Mouse (Mus musculus) limb, embryonic 12.5 days (tissue): ENCODE measurements around the gene Ccdc106. TPM values are rescaled to one million over a fixed set of nuclear protein-coding genes. Genes with fewer than 3 reads are reported as not detected.
A peak's percentile ranks its signal among the peaks of the same experiment; 100 is the strongest.
"Not testable (repeated sequence)": the region's sequence is repeated elsewhere in the genome, so short reads cannot be mapped to it uniquely, and the experiment has no call there.

Source experiments
- ATAC-seq: fragments of 200-750 bp; cut with Nextera tagmentation; 2 replicates; pipeline ENCODE4 v1.8.0; 2017; ENCODE audit warnings: low read depth, moderate TSS enrichment; ENCODE audit not compliant: insufficient number of reproducible peaks, insufficient read depth, low FRiP score, low TSS enrichment
- H3K27ac ChIP-seq: fragments of 300-500 bp; sonication (generic); 2 replicates; pipeline ENCODE4 v1.5.1; 2016; ENCODE audit warnings: mild to moderate bottlenecking, moderate library complexity
- H3K27me3 ChIP-seq: fragments of 300-500 bp; sonication (generic); 2 replicates; pipeline ENCODE4 v1.6.1; 2016; ENCODE audit warnings: mild to moderate bottlenecking, moderate library complexity
- H3K36me3 ChIP-seq: fragments of 300-500 bp; sonication (generic); 2 replicates; pipeline ENCODE4 v1.6.1; 2016; ENCODE audit warnings: mild to moderate bottlenecking, moderate library complexity
- H3K4me1 ChIP-seq: fragments of 300-500 bp; sonication (generic); replicated peaks from 2 replicates; pipeline ENCODE4 v1.6.1; 2016
- H3K4me2 ChIP-seq: fragments of 300-500 bp; sonication (generic); 2 replicates; pipeline ENCODE4 v1.6.1; 2016; ENCODE audit warnings: mild to moderate bottlenecking, moderate library complexity
- H3K4me3 ChIP-seq: fragments of 300-500 bp; sonication (generic); replicated peaks from 2 replicates; pipeline ENCODE4 v1.5.1; 2016; ENCODE audit warnings: mild to moderate bottlenecking
- H3K9ac ChIP-seq: fragments of 300-500 bp; sonication (generic); replicated peaks from 2 replicates; pipeline ENCODE4 v1.6.1; 2016; ENCODE audit warnings: mild to moderate bottlenecking, moderate library complexity
- H3K9me3 ChIP-seq: fragments of 300-500 bp; sonication (generic); 2 replicates; pipeline ENCODE4 v1.6.1; 2016; ENCODE audit warnings: mild to moderate bottlenecking, moderate library complexity
- WGBS: fragments of 180-500 bp; shearing (Covaris S2); methylation state at CpG from one replicate; pipeline ENCODE4 v1.1.7; 2016; 5-methylcytosine and 5-hydroxymethylcytosine counted together
- polyA plus RNA-seq: library from polyadenylated mRNA; unstranded; fragments of >200 nt; fragmentation: Nextera tagmentation; extraction: Ambion mirVana; gene quantifications from 2 replicates; pipeline ENCODE4 v1.2.1, GENCODE M21; 2016

The Ccdc106 gene
- polyA plus RNA-seq, 1 experiment from 2014 or later, result 27.5 TPM

DNA sequence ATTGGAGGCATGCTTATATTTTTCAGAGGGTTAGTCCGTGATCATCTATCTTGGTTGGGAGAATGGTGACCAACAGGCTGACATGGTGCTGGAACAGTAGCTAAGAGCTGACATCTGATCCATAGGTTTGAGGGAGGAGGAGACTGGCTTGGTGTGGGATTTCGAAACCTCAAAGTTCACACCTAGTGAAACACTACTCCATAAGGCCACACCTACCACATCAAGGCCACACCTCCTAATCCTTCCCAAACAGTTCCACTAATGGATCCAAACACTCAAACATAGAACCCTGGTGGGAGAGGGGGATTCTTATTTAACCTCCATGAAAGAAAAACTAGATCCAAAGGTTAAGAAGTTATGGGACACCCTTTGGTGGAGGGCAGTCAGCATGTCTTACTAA lies 3.4 kb upstream of the Ccdc106 start:
- H3K36me3 ChIP-seq, result peaks cover 26% of the 10 kb centered on the region
- peaks cover 21% of the 10 kb centered on the region for H3K4me1 ChIP-seq
- no peak for ATAC-seq
- H3K4me3 ChIP-seq, result no peak overlapping the region
- no peaks in the 10 kb centered on the region for H3K27me3 ChIP-seq
- H3K9me3 ChIP-seq, result no peaks in the 10 kb centered on the region
- no peak overlapping the region for H3K27ac ChIP-seq
- no peak overlapping the region for H3K4me2 ChIP-seq
- WGBS, result 97% methylated on average over 2 of the region's 2 CpGs
- H3K9ac ChIP-seq, result no peak overlapping the region

DNA sequence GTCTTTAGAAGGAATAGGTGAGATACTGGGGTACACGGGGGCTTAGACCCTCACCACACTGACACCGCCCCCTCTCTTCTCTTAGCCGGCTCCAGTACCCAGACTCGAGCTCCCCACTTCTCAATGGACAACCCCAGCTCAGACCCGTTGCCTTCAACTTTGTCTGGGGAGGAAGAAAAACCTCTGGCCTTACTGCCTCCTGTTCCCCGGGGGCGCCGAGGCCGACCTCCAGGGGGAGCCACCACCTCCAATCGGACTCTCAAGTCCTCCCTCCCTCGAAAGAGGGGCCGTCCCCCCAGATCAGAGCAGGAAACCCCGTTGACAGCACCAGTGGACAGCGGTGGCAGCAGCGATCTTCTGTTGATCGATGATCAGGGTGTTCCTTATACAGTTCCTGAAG lies 3.0 kb upstream of the Ccdc106 start:
- H3K9ac ChIP-seq, result no peak overlapping the region
- peaks cover 26% of the 10 kb centered on the region for H3K36me3 ChIP-seq
- H3K27me3 ChIP-seq, result no peaks in the 10 kb centered on the region
- 93% methylated on average over 16 of the region's 16 CpGs for WGBS
- H3K27ac ChIP-seq, result no peak overlapping the region
- no peak for ATAC-seq
- H3K9me3 ChIP-seq, result no peaks in the 10 kb centered on the region
- no peak overlapping the region for H3K4me3 ChIP-seq
- H3K4me1 ChIP-seq, result peaks cover 23% of the 10 kb centered on the region
- no peak overlapping the region for H3K4me2 ChIP-seq

DNA sequence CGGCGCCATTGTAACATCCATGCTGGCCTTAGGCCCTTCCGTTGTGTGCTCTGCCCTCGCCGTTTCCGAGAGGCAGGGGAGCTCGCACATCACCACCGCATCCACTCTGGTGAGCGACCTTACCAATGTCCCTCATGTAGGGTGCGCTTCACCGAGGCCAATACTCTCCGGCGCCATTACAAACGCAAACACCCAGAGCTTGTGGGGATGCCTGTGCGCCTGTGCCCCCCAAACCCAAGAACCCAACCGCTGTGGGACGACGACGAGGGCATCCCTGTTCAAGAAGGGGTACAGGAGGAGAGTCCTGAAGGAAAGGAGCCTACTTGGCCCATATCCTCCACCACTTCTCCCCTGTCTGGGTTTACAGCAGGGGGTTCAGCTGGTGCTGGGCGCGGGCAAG lies 2.4 kb upstream of the Ccdc106 start:
- Histone ChIP-seq H3K4me3 (no peak overlapping the region), H3K36me3 (peaks cover 26% of the 10 kb centered on the region), H3K4me2 (no peak overlapping the region), H3K27me3 (no peaks in the 10 kb centered on the region), H3K9ac (no peak overlapping the region), H3K4me1 (peaks cover 23% of the 10 kb centered on the region), H3K9me3 (no peaks in the 10 kb centered on the region), H3K27ac (no peak overlapping the region)
- WGBS, result 96% methylated on average over 21 of the region's 21 CpGs
- no peak for ATAC-seq

DNA sequence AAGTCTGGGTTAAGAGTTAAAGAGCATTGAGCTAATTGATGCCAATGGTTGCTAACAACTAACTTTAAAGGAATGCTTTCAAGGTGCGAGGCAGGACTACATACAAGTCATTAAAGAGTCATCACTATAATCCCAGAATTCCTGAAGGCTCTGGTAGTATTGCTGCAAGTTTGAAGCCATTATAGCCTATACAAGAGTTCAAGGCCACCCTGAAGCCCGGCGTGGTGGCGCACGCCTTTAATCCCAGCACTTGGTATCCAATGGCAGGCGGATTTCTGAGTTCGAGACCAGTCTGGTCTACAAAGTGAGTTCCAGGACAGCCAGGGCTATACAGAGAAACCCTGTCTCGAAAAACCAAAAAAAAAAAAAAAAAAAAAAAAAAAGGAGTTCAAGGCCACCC lies 777 bp upstream of the Ccdc106 start:
- Histone ChIP-seq H3K9ac (peak overlapping the region; percentile 93; the same call in 1 of the 2 replicates), H3K4me2 (peak overlapping the region; percentile 87), H3K36me3 (peaks cover 40% of the 10 kb centered on the region), H3K4me1 (peaks cover 23% of the 10 kb centered on the region), H3K27ac (peak overlapping the region; percentile 98), H3K4me3 (peak overlapping the region; percentile 84)
- WGBS, result 20% methylated on average over 8 of the region's 8 CpGs
- ATAC-seq, result peak; percentile 3; the same call in 1 of the 2 replicates
- H3K27me3 ChIP-seq, H3K9me3 ChIP-seq: not testable (repeated sequence)

DNA sequence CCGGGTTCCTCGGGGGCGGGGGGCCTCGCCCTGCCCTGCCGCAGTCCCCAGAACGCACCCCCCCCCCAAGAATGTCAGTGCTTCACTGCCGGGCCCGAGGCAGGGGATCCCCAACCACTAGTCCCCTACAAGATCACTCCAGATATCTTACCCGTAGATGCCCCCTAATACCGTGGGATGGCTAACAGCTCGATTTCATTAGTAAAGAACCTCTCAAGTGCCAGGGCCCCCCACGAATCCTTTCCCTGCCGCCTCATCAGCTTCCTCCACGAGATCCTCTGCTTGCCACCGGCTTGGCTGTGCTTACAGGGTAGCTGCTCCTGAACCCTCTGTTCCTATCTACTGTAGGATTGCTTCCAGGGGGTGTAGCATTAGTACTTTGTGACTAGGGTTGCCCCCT lies 332 bp downstream of the Ccdc106 start:
- Histone ChIP-seq H3K9me3 (no peaks in the 10 kb centered on the region), H3K9ac (peak overlapping the region; percentile 93), H3K27me3 (no peaks in the 10 kb centered on the region), H3K4me1 (peaks cover 23% of the 10 kb centered on the region), H3K36me3 (peaks cover 51% of the 10 kb centered on the region), H3K4me3 (peak overlapping the region; percentile 84), H3K4me2 (peak overlapping the region; percentile 87), H3K27ac (peak overlapping the region; percentile 98)
- no peak; the same call in 1 of the 2 replicates for ATAC-seq
- under 1% methylated on average over 15 of the region's 15 CpGs for WGBS

DNA sequence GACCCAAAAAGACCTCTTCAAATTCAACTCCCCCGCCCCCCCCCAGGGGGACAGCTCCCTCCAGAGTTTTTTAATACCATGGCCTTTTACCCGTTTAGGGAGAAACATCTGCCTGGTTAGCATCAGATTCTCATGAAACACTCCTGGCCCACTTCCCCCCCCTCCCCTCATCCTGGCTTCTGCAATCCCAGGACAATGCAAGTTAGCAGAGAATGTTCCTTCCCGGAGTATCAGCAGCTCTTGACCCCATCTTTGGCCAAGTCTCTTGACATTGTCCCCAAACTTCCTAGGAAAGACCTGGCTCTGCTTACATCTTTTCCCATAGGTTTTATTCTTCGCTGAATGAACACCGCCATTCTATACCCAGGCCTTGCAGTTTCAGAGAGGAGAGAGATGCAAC lies 844 bp downstream of the Ccdc106 start:
- no peaks in the 10 kb centered on the region for H3K27me3 ChIP-seq
- no peaks in the 10 kb centered on the region for H3K9me3 ChIP-seq
- no peak for ATAC-seq

DNA sequence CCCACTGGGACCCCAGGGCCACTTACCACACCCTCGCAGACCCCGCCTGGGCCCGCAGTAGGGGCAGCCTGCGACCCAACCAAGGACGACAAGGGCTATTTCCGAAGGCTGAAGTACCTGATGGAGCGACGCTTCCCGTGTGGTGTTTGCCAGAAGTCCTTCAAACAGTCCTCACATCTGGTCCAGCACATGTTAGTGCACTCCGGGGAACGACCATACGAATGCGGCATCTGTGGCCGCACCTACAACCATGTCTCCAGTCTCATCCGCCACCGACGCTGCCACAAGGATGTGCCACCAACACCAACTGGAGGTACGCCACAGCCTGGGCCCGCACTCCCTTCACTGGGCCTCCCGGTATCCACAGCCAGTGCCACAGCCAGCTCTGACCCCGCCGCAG lies 9.2 kb downstream of the Ccdc106 start:
- H3K4me1 ChIP-seq, result no peaks in the 10 kb centered on the region
- H3K27me3 ChIP-seq, result no peaks in the 10 kb centered on the region
- 95% methylated on average over 22 of the region's 22 CpGs for WGBS
- peaks cover 99% of the 10 kb centered on the region for H3K36me3 ChIP-seq
- peak overlapping the region; percentile 0; the same call in 1 of the 2 replicates for H3K4me3 ChIP-seq
- peaks cover 54% of the 10 kb centered on the region for H3K9me3 ChIP-seq
- no peak overlapping the region for H3K4me2 ChIP-seq
- ATAC-seq, result no peak
- no peak overlapping the region for H3K27ac ChIP-seq
- no peak overlapping the region for H3K9ac ChIP-seq

More for the DNA sequence above, 844 bp downstream of the Ccdc106 start:
- Histone ChIP-seq H3K4me2 (peak overlapping the region; percentile 87), H3K9ac (peak overlapping the region; percentile 93), H3K36me3 (peaks cover 56% of the 10 kb centered on the region), H3K4me1 (peaks cover 19% of the 10 kb centered on the region), H3K4me3 (peak overlapping the region; percentile 84), H3K27ac (0 out of 2 replicates have a peak overlapping the region, but pooled peaks have one; percentile 98)
- 52% methylated on average over 5 of the region's 5 CpGs for WGBS

DNA sequence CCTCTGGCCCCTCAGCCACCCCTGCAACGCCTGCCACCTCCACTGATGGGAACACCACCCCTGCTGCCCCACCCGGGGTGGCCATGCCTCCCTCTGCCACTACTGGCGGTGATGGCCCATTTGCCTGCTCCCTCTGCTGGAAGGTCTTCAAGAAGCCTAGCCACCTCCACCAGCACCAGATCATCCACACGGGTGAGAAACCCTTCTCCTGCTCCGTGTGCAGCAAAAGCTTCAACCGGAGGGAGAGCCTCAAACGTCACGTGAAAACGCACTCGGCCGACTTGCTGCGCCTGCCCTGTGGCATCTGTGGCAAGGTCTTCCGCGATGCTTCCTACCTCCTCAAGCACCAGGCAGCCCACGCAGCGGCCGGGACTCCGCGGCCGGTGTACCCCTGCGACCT lies 9.6 kb downstream of the Ccdc106 start:
- Histone ChIP-seq H3K4me1 (no peaks in the 10 kb centered on the region), H3K4me3 (peak overlapping the region; percentile 0; the same call in 1 of the 2 replicates), H3K27ac (no peak overlapping the region), H3K27me3 (no peaks in the 10 kb centered on the region), H3K9me3 (peaks cover 58% of the 10 kb centered on the region), H3K4me2 (no peak overlapping the region), H3K36me3 (peaks cover 99% of the 10 kb centered on the region), H3K9ac (no peak overlapping the region)
- ATAC-seq, result no peak
- WGBS, result 92% methylated on average over 21 of the region's 21 CpGs

DNA sequence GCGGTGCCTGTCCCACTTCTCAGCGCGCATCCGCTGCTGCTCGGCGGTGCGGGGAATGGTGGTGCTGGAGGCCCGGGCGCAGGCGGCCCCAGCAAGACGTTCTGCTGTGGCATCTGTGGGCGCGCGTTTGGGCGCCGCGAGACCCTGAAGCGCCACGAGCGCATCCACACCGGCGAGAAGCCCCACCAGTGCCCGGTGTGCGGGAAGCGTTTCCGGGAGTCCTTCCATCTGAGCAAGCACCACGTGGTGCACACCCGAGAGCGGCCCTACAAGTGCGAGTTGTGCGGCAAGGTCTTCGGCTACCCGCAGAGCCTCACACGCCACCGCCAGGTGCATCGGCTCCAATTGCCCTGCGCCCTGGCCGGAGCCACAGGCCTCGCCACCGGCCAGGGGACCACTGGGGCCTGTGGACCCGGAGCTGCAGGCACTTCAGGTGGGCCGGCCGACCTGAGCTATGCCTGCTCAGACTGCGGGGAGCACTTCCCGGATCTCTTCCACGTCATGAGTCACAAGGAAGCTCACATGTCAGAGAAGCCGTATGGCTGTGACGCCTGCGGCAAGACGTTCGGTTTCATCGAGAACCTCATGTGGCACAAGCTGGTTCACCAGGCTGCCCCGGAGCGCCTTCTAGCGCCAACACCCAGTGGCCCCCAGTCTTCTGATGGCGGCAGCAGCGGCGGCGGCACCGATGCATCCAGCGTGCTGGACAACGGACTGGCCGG lies 10.4 kb downstream of the Ccdc106 start:
- H3K4me1 ChIP-seq, result no peaks in the 10 kb centered on the region
- H3K36me3 ChIP-seq, result peaks cover 99% of the 10 kb centered on the region
- no peak for ATAC-seq
- 0 out of 2 replicates have a peak overlapping the region, but pooled peaks have one; percentile 2 for H3K4me3 ChIP-seq
- H3K9me3 ChIP-seq, result peaks cover 61% of the 10 kb centered on the region
- no peak overlapping the region for H3K27ac ChIP-seq
- no peak overlapping the region for H3K4me2 ChIP-seq
- WGBS, result 81% methylated on average over 63 of the region's 63 CpGs
- H3K27me3 ChIP-seq, result no peaks in the 10 kb centered on the region
- H3K9ac ChIP-seq, result no peak overlapping the region

DNA sequence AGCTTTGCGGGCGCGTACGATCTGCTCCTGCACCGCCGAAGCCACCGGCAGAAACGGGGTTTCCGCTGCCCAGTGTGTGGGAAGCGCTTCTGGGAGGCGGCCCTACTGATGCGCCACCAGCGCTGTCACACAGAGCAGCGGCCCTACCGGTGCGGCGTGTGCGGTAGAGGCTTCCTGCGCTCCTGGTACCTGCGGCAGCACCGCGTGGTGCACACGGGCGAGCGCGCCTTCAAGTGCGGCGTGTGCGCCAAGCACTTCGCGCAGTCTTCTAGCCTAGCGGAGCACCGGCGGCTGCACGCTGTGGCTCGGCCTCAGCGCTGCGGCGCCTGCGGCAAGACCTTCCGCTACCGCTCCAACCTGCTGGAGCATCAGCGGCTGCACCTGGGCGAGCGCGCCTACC lies 11.1 kb downstream of the Ccdc106 start:
- H3K36me3 ChIP-seq, result peaks cover 99% of the 10 kb centered on the region
- no peak overlapping the region for H3K4me2 ChIP-seq
- H3K4me3 ChIP-seq, result 0 out of 2 replicates have a peak overlapping the region, but pooled peaks have one; percentile 2
- no peaks in the 10 kb centered on the region for H3K27me3 ChIP-seq
- peaks cover 67% of the 10 kb centered on the region for H3K9me3 ChIP-seq
- H3K27ac ChIP-seq, result no peak overlapping the region
- no peak for ATAC-seq
- no peaks in the 10 kb centered on the region for H3K4me1 ChIP-seq
- no peak overlapping the region for H3K9ac ChIP-seq
- WGBS, result 82% methylated on average over 46 of the region's 46 CpGs

DNA sequence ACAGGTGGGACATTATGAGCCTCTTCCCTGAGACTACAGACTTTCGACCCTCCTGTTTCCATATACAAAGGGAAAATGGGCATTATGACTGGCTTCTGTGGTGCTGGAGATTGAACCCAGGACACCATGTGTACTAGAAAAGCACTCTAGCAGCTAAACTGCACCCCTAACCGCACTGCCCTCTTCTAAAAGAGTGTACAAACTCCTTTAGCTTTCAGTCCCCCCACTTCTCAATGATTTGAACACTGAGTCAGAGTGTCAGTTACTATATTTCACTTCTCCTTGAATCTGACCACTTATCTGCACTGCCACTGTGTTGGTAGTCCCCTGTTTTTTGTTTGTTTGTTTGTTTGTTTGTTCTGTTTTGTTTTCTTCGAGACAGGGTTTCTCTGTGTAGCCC lies 13.5 kb downstream of the Ccdc106 start, which contains the start of gene 4632433K11Rik:
Gene 4632433K11Rik, plus strand, starts transcription at position 301 of the 400 bp plus-strand sequence.
- Histone ChIP-seq H3K4me2 (no peak within 1 kb of the TSS), H3K4me3 (no peak within 1 kb of the TSS), H3K36me3 (peaks cover 79% of the 10 kb centered on the region), H3K27me3 (no peaks in the 10 kb centered on the region), H3K27ac (no peak within 1 kb of the TSS), H3K9ac (no peak within 1 kb of the TSS), H3K4me1 (no peaks in the 10 kb centered on the region), H3K9me3 (peaks cover 71% of the 10 kb centered on the region)
- WGBS, result 94% methylated on average over 3 of the region's 3 CpGs
- no peak for ATAC-seq
